Mouse (Mus musculus) hindbrain, embryonic 16.5 days (tissue): ENCODE data around the gene Mrps18c. TPM values are rescaled to one million over a fixed set of nuclear protein-coding genes. Genes with fewer than 3 reads are reported as not detected.

Experiments
- ATAC-seq: fragments of 200-750 bp; cut with Nextera tagmentation; 2 replicates; pipeline ENCODE4 v1.8.0; 2017; ENCODE audit warnings: moderate TSS enrichment, moderate library complexity
- H3K27ac ChIP-seq: fragments of 300-500 bp; sonication (generic); 2 replicates; pipeline ENCODE4 v1.5.1; 2014; ENCODE audit warnings: low read depth, mild to moderate bottlenecking, control low read depth, low read length, moderate library complexity
- H3K27me3 ChIP-seq: fragments of 300-500 bp; sonication (generic); replicated peaks from 2 replicates; pipeline ENCODE4 v1.6.1; 2014; ENCODE audit warnings: low read length; ENCODE audit not compliant: control insufficient read depth, insufficient read depth
- H3K36me3 ChIP-seq: fragments of 300-500 bp; sonication (generic); 2 replicates; pipeline ENCODE4 v1.6.1; 2014; ENCODE audit warnings: mild to moderate bottlenecking, low read length, moderate library complexity, mixed read lengths; ENCODE audit not compliant: control insufficient read depth, insufficient read depth
- H3K4me1 ChIP-seq: fragments of 300-500 bp; sonication (generic); 2 replicates; pipeline ENCODE4 v1.6.1; 2014; ENCODE audit warnings: low read depth, low read length; ENCODE audit not compliant: control insufficient read depth, insufficient read depth
- H3K4me2 ChIP-seq: fragments of 300-500 bp; sonication (generic); 2 replicates; pipeline ENCODE4 v1.6.1; 2014; ENCODE audit warnings: mild to moderate bottlenecking, low read length, control low read depth, moderate library complexity
- H3K4me3 ChIP-seq: fragments of 300-500 bp; sonication (generic); 2 replicates; pipeline ENCODE4 v1.5.1; 2014; ENCODE audit warnings: mild to moderate bottlenecking, low read length, control low read depth, moderate library complexity
- H3K9ac ChIP-seq: fragments of 300-500 bp; sonication (generic); 2 replicates; pipeline ENCODE4 v1.6.1; 2014; ENCODE audit warnings: low read depth, mild to moderate bottlenecking, control low read depth, low read length, moderate library complexity
- H3K9me3 ChIP-seq: fragments of 300-500 bp; sonication (generic); 2 replicates; pipeline ENCODE4 v1.6.1; 2014; ENCODE audit warnings: mild to moderate bottlenecking, low read length, moderate library complexity; ENCODE audit not compliant: control insufficient read depth
- WGBS: fragments of 180-500 bp; shearing (Covaris S2); extraction: QIAGEN DNeasy Blood & Tissue Kit; methylation state at CpG from one replicate; pipeline ENCODE4 v1.1.7; 2014; 5-methylcytosine and 5-hydroxymethylcytosine counted together
- polyA plus RNA-seq: library from polyadenylated mRNA; unstranded; fragments of >200 nt; fragmentation: Nextera tagmentation; extraction: Ambion mirVana; gene quantifications from 2 replicates; pipeline ENCODE4 v1.2.1, GENCODE M21; 2015

Gene Mrps18c
- polyA plus RNA-seq, 1 experiment from 2014 or later, result 139 TPM

DNA sequence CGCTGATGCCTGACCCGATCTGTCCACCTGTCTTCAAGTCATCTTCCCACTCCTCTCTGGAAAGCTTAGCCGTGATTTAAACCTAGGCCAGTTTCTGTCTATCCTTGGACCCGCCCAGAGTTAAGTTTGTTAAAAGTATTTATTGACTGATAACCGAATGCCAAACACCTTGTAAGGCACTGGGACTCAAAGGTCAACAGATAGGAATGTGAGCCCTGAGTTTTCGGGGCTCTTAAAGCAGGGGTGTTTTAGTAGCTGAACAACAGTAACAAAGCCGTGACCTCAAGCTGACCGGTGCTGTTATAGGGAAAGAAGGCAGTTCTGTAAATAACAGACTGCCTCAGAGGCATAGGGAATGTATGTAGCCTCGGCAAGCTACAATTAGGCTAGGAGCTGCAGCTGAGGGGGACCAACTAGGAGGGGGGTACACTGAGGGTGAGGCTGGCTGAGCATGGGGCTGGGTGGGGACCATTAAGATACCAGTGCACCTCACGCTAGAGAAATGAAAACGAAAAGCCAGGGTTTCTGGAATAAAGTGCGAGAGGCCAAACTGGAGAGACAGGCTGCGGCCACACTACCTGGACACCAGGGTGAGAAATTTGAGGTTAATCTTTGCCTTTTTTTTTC is 22.5 kb upstream of the Mrps18c start:
- ATAC-seq, result no peak
- peaks cover 35% of the 10 kb centered on the region for H3K36me3 ChIP-seq
- no peak overlapping the region for H3K27ac ChIP-seq

DNA sequence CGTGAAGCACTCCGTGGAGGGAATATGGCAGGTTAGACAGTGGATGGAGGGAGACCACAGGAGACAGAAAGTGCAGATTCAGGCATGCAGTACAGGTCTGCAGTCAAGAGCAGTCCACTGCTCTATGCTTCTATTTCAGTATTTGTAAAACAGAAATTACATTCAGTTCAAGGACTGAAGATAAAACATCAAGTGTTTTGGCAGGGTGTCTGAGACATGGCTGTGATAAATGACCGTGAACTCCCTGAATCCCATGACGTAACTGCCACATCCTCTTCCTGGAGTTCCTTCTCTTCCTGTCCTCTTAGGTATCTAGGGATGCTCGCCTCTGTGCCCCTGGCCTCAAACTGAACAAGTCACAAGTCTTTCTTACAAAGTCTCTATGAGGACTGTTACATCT is 21.5 kb upstream of the Mrps18c start:
- Histone ChIP-seq H3K4me3 (no peak overlapping the region), H3K27me3 (no peaks in the 10 kb centered on the region), H3K9me3 (no peaks in the 10 kb centered on the region), H3K36me3 (peaks cover 33% of the 10 kb centered on the region), H3K4me1 (no peaks in the 10 kb centered on the region), H3K4me2 (no peak overlapping the region), H3K27ac (no peak overlapping the region), H3K9ac (no peak overlapping the region)
- WGBS, result 92% methylated on average over 5 of the region's 5 CpGs
- no peak for ATAC-seq

More for the DNA sequence above, 22.5 kb upstream of the Mrps18c start:
- WGBS, result 91% methylated on average over 13 of the region's 13 CpGs
- Histone ChIP-seq H3K4me2 (no peak overlapping the region), H3K4me1 (no peaks in the 10 kb centered on the region), H3K27me3 (no peaks in the 10 kb centered on the region), H3K4me3 (no peak overlapping the region), H3K9ac (no peak overlapping the region), H3K9me3 (no peaks in the 10 kb centered on the region)

DNA sequence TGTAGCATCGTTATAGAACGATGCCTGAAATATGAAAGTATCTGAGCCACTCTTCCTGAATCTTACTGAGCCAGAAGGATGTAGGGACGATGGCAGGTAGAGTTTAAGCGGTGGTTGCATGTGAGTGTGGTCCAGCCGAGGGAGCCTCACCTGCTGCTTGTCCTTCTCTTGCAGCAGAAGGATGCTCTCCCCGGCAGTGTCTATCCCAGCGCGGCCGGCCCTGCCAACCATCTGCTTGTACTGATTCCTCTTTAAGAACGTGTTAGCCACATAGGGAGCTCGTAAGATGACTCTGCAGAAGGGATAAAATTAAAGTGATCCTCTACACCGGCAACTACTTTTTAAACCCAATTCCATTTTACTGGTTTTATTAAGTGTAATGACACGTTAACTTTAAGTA is 19.4 kb upstream of the Mrps18c start:
- no peak overlapping the region for H3K4me2 ChIP-seq
- no peak for ATAC-seq
- no peaks in the 10 kb centered on the region for H3K4me1 ChIP-seq
- no peaks in the 10 kb centered on the region for H3K9me3 ChIP-seq
- no peak overlapping the region for H3K4me3 ChIP-seq
- no peak overlapping the region for H3K9ac ChIP-seq
- H3K27ac ChIP-seq, result no peak overlapping the region
- no peaks in the 10 kb centered on the region for H3K27me3 ChIP-seq
- WGBS, result 95% methylated on average over 13 of the region's 13 CpGs
- peaks cover 31% of the 10 kb centered on the region for H3K36me3 ChIP-seq

DNA sequence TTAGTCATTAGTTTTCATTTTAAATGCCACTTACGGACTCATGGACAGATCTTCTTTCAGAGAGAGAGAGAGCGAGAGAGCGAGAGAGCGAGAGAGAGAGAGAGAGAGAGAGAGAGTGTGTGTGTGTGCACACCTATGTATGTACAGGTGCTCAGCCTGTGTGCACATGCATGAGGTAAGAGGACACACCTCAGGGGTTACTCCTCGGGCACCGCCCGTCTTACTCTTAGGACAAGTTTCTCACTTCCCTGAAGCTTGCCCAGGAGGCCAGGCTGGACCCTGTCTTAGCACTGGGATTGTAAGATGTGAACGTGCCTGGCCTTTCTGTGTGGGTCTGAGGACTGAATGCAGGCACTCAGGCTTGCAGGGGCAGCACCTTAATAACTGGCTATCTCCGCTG is 10.9 kb upstream of the Mrps18c start:
- Histone ChIP-seq H3K4me1 (no peaks in the 10 kb centered on the region), H3K4me2 (no peak overlapping the region), H3K36me3 (peaks cover 29% of the 10 kb centered on the region), H3K4me3 (no peak overlapping the region), H3K9me3 (no peaks in the 10 kb centered on the region), H3K9ac (no peak overlapping the region), H3K27me3 (no peaks in the 10 kb centered on the region), H3K27ac (no peak overlapping the region)
- 94% methylated on average over 9 of the region's 9 CpGs for WGBS
- no peak for ATAC-seq

DNA sequence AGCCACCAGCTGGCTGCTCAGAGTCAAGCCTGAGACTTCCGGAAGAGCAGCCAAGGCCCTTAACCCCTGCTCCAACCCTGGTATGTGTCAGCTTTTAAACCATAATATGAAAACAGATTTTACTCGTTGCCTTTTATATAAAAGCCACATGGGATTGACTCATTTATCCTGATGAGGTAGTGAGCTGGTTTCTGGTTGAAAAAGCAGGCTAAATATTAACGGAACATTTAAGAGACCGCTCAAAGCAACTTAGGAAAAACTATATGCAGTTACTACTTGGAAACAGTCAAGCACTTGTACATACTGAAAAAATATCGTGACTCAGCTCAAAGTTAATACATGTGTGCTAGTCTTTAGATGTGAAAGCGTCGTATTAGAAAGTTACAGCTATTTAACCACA is 6.2 kb upstream of the Mrps18c start:
- WGBS, result 90% methylated on average over 7 of the region's 7 CpGs
- Histone ChIP-seq H3K27ac (no peak overlapping the region), H3K9ac (no peak overlapping the region), H3K36me3 (peaks cover 27% of the 10 kb centered on the region), H3K4me3 (no peak overlapping the region), H3K4me1 (peaks cover 1% of the 10 kb centered on the region), H3K4me2 (no peak overlapping the region), H3K9me3 (no peaks in the 10 kb centered on the region), H3K27me3 (no peaks in the 10 kb centered on the region)
- no peak for ATAC-seq

DNA sequence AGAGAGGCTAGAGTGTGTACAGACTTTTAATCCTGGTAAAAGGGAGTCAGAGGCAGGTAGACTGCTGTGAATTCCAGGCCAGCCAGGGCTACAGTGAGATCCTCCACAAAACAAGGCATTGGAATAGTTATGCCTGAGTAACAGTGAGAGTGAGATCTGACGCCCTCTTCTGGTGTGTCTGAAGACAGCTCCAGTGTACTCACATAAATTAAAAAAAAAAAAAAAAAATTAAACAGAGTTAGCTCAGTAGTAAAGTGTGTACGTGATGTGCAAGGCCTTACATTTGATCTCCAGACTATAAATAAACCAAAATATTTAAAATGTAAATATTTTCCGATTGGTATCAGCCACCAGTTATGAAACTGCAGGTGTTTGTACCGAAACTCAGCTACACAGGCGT is 4.3 kb upstream of the Mrps18c start:
- ATAC-seq, result no peak
- H3K27me3 ChIP-seq, result no peaks in the 10 kb centered on the region
- H3K36me3 ChIP-seq, result peaks cover 16% of the 10 kb centered on the region
- H3K27ac ChIP-seq, result no peak overlapping the region
- no peaks in the 10 kb centered on the region for H3K9me3 ChIP-seq
- peaks cover 7% of the 10 kb centered on the region for H3K4me1 ChIP-seq
- no peak overlapping the region for H3K4me3 ChIP-seq
- H3K9ac ChIP-seq, result no peak overlapping the region
- no peak overlapping the region for H3K4me2 ChIP-seq
- WGBS, result 80% methylated on average over 5 of the region's 5 CpGs

DNA sequence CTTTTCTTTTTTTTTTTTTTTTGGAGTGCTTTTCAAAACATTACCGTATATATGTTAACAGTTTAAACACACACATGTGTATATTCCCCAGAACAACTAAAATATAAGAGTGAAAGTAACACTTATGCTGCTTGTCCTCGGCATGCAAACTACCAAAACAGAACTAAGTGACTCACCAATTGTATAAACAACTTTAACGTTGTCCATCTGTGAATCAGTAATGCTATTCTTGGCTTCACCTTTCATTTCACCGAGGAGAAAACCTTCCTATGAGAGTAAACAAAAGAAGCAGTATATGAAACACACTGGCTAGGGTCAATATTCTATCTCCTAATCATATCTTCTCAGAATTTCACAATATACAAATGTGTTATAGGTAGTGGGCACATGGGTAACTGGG is 19.9 kb downstream of the Mrps18c start:
- Histone ChIP-seq H3K4me3 (no peak overlapping the region), H3K36me3 (no peaks in the 10 kb centered on the region), H3K27me3 (no peaks in the 10 kb centered on the region), H3K4me2 (no peak overlapping the region), H3K4me1 (peaks cover 3% of the 10 kb centered on the region), H3K9me3 (no peaks in the 10 kb centered on the region), H3K9ac (no peak overlapping the region), H3K27ac (no peak overlapping the region)
- WGBS, result 88% methylated on average over 4 of the region's 4 CpGs
- ATAC-seq, result no peak

DNA sequence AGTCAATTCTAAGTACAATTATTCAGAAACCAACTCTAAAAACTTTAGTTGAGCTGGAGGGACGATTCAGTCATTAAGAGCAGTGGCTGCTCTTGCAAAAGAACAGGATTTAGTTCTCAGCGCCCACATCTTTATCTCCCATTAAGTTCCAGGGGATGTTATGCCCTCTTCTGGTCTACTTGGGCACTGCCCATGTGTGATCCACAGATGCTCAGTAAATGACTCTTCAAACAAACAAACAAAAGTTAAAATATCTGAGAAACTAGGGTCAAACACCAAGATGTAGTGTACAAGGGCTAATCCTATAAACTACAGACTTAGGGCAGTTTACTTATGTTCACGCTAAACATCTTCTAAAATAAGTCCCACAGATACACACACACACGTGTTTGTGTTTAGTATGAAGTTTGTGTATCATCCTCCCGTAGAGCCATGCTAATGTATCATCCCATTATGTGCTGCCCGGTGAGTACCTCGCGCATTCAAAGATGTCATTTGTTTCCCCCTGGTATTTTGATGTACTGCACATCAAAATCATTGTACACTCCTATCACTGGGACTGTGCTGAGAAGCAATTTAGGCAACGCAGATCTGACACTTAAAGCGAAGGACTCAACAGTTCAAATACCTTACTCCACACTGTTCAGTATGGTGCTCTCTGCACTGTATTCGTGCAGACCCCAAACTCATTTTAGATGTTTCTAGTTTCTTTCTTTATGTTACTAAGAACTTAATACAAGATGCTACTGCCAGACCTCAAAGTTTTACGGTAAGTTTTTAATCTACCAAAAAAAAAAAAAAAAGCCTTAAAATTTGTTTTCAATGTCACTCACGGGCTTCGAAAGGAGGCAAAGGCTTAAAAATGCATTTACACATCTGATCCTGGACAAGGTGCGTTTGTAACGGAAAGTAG is 21.4 kb downstream of the Mrps18c start:
- Histone ChIP-seq H3K4me2 (peak overlapping the region; percentile 89), H3K27me3 (no peaks in the 10 kb centered on the region), H3K9me3 (no peaks in the 10 kb centered on the region), H3K9ac (peak overlapping the region; percentile 92), H3K27ac (peak overlapping the region; percentile 73), H3K4me1 (peaks cover 3% of the 10 kb centered on the region), H3K4me3 (peak overlapping the region; percentile 67), H3K36me3 (no peaks in the 10 kb centered on the region)
- ATAC-seq, result no peak
- WGBS, result 28% methylated on average over 16 of the region's 16 CpGs

DNA sequence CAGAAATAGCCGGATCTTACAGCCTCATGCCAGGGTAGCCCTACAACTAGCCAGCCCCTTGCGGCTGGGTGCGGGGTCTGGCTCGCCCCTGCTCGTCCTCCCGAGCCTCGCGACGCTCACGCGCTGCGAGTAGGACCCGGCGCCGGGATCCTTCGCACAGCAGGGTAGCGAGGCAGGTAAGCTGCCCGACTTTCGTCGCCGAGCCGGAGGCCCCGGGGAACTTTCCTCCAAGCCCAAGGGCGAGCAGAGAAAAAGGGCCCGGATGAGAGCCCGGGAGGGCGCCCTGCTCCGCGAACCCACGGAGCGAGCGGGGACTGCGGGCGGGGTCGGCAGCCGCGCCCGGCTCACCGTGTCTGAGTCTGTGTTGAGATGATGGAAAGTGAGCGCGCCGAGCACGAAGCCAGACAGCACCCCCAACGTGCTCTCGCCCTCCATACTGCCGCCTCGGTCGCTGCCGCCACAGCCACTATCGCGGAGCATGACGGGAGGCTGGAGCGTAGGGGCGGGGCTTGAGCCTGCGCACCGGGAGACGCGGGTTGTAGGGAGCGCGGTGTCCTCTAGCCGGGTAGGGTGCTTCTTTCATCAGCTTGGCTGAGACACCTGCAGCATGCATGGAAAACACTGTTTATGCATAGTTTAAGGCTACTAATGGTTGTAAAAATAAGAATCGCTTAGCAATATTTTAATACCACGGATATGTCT is 22.2 kb downstream of the Mrps18c start, which contains the start of gene Abraxas1:
Gene Abraxas1, minus strand, starts transcription at position 483 of the 702 bp plus-strand sequence.
- peak within 1 kb of the TSS; percentile 89 for H3K4me2 ChIP-seq
- under 1% methylated on average over 63 of the region's 63 CpGs for WGBS
- no peaks in the 10 kb centered on the region for H3K9me3 ChIP-seq
- peak within 1 kb of the TSS; percentile 73 for H3K27ac ChIP-seq
- H3K4me1 ChIP-seq, result peaks cover 3% of the 10 kb centered on the region
- H3K4me3 ChIP-seq, result peak within 1 kb of the TSS; percentile 67
- ATAC-seq, result peak; percentile 99
- H3K36me3 ChIP-seq, result no peaks in the 10 kb centered on the region
- peak within 1 kb of the TSS; percentile 92 for H3K9ac ChIP-seq
- H3K27me3 ChIP-seq, result no peaks in the 10 kb centered on the region
